Mouse (Mus musculus) heart, embryonic 15.5 days (tissue): Measurements from ENCODE around the gene Adgrl3. TPM values are rescaled to one million over a fixed set of nuclear protein-coding genes. Genes with fewer than 3 reads are reported as not detected.

Source experiments
- ATAC-seq: fragments of 200-750 bp; cut with Nextera tagmentation; replicated peaks from 2 replicates; pipeline ENCODE4 v1.8.0; 2017; ENCODE audit warnings: low read depth, moderate TSS enrichment; ENCODE audit not compliant: insufficient number of reproducible peaks, insufficient read depth, low FRiP score
- H3K27ac ChIP-seq: fragments of 300-500 bp; sonication (generic); 2 replicates; pipeline ENCODE4 v1.5.1; 2015; ENCODE audit warnings: mild to moderate bottlenecking, inconsistent platforms
- H3K27me3 ChIP-seq: fragments of 300-500 bp; sonication (generic); 2 replicates; pipeline ENCODE4 v1.6.1; 2015; ENCODE audit warnings: inconsistent platforms
- H3K36me3 ChIP-seq: fragments of 300-500 bp; sonication (generic); 2 replicates; pipeline ENCODE4 v1.6.1; 2015; ENCODE audit warnings: mild to moderate bottlenecking, inconsistent platforms
- H3K4me1 ChIP-seq: fragments of 300-500 bp; sonication (generic); replicated peaks from 2 replicates; pipeline ENCODE4 v1.6.1; 2015; ENCODE audit warnings: inconsistent platforms
- H3K4me2 ChIP-seq: fragments of 300-500 bp; sonication (generic); 2 replicates; pipeline ENCODE4 v1.6.1; 2015; ENCODE audit warnings: inconsistent platforms, mild to moderate bottlenecking, moderate library complexity
- H3K4me3 ChIP-seq: fragments of 300-500 bp; sonication (generic); 2 replicates; pipeline ENCODE4 v1.5.1; 2015; ENCODE audit warnings: mild to moderate bottlenecking, inconsistent platforms
- H3K9ac ChIP-seq: fragments of 300-500 bp; sonication (generic); 2 replicates; pipeline ENCODE4 v1.6.1; 2015; ENCODE audit warnings: mild to moderate bottlenecking, inconsistent platforms
- H3K9me3 ChIP-seq: fragments of 300-500 bp; sonication (generic); replicated peaks from 2 replicates; pipeline ENCODE4 v1.6.1; 2016; ENCODE audit warnings: inconsistent platforms
- WGBS: fragments of 180-500 bp; shearing (Covaris S2); methylation state at CpG from one replicate; pipeline ENCODE4 v1.1.7; 2015; ENCODE audit warnings: mixed read lengths; 5-methylcytosine and 5-hydroxymethylcytosine counted together
- polyA plus RNA-seq: library from polyadenylated mRNA; unstranded; fragments of >200 nt; fragmentation: Nextera tagmentation; extraction: Ambion mirVana; gene quantifications from 2 replicates; pipeline ENCODE4 v1.2.1, GENCODE M21; 2015

Adgrl3 gene
- polyA plus RNA-seq, 1 experiment from 2014 or later = 5.4 TPM

- Histone ChIP-seq H3K4me3 (no peak overlapping the region), H3K36me3 (no peaks in the 10 kb centered on the region), H3K4me1 (peaks cover 10% of the 10 kb centered on the region), H3K27ac (no peak overlapping the region), H3K4me2 (no peak overlapping the region), H3K9me3 (no peaks in the 10 kb centered on the region), H3K27me3 (no peaks in the 10 kb centered on the region), H3K9ac (no peak overlapping the region)
- WGBS = 41% methylated on average over 8 of the region's 8 CpGs
- no peak for ATAC-seq
These were observed 764.8 kb downstream of the Adgrl3 start for GRCm38 (mm10) chr5:81784770-81785169.

GRCm38 (mm10) chr5:81790710-81791109, 770.8 kb downstream of the Adgrl3 start:
- no peaks in the 10 kb centered on the region for H3K27me3 ChIP-seq
- H3K36me3 ChIP-seq = no peaks in the 10 kb centered on the region
- no peak overlapping the region for H3K27ac ChIP-seq
- no peak overlapping the region for H3K9ac ChIP-seq
- ATAC-seq = no peak
- H3K9me3 ChIP-seq = 0 out of 2 replicates have a peak, but pooled peaks cover 4% of the 10 kb centered on the region
- no peak overlapping the region for H3K4me2 ChIP-seq
- no peaks in the 10 kb centered on the region for H3K4me1 ChIP-seq
- H3K4me3 ChIP-seq = no peak overlapping the region
- 82% methylated on average over 1 of the region's 1 CpGs for WGBS

- Histone ChIP-seq H3K9me3 (0 out of 2 replicates have a peak, but pooled peaks cover 4% of the 10 kb centered on the region), H3K9ac (no peak overlapping the region), H3K4me2 (no peak overlapping the region), H3K27ac (no peak overlapping the region), H3K27me3 (no peaks in the 10 kb centered on the region), H3K4me1 (no peaks in the 10 kb centered on the region), H3K36me3 (no peaks in the 10 kb centered on the region), H3K4me3 (no peak overlapping the region)
- WGBS = 92% methylated on average over 9 of the region's 9 CpGs
- ATAC-seq = no peak
These were observed 774.2 kb downstream of the Adgrl3 start for GRCm38 (mm10) chr5:81794125-81794524.

GRCm38 (mm10) chr5:81794601-81795000, 774.7 kb downstream of the Adgrl3 start:
- Histone ChIP-seq H3K9ac (no peak overlapping the region), H3K9me3 (0 out of 2 replicates have a peak, but pooled peaks cover 4% of the 10 kb centered on the region), H3K4me3 (no peak overlapping the region), H3K4me1 (no peaks in the 10 kb centered on the region), H3K27me3 (no peaks in the 10 kb centered on the region), H3K27ac (no peak overlapping the region), H3K36me3 (no peaks in the 10 kb centered on the region), H3K4me2 (no peak overlapping the region)
- no peak for ATAC-seq
- 83% methylated on average over 24 of the region's 24 CpGs for WGBS

- no peak for ATAC-seq
- Histone ChIP-seq H3K4me3 (no peak overlapping the region), H3K36me3 (no peaks in the 10 kb centered on the region), H3K4me2 (no peak overlapping the region), H3K27me3 (no peaks in the 10 kb centered on the region), H3K9ac (no peak overlapping the region), H3K9me3 (0 out of 2 replicates have a peak, but pooled peaks cover 4% of the 10 kb centered on the region), H3K4me1 (no peaks in the 10 kb centered on the region), H3K27ac (no peak overlapping the region)
- 79% methylated on average over 4 of the region's 4 CpGs for WGBS
These were observed 776.2 kb downstream of the Adgrl3 start for GRCm38 (mm10) chr5:81796128-81796527.

GRCm38 (mm10) chr5:81810966-81811365, 791.0 kb downstream of the Adgrl3 start:
- Histone ChIP-seq H3K4me3 (no peak overlapping the region), H3K36me3 (no peaks in the 10 kb centered on the region), H3K27me3 (no peaks in the 10 kb centered on the region), H3K4me1 (no peaks in the 10 kb centered on the region), H3K9me3 (no peaks in the 10 kb centered on the region), H3K9ac (no peak overlapping the region), H3K27ac (no peak overlapping the region), H3K4me2 (no peak overlapping the region)
- 84% methylated on average over 5 of the region's 5 CpGs for WGBS
- ATAC-seq = no peak

- 75% methylated on average over 1 of the region's 1 CpGs for WGBS
- H3K27ac ChIP-seq = no peak overlapping the region
- H3K4me2 ChIP-seq = no peak overlapping the region
- no peaks in the 10 kb centered on the region for H3K27me3 ChIP-seq
- H3K9me3 ChIP-seq = no peaks in the 10 kb centered on the region
- ATAC-seq = no peak
- H3K36me3 ChIP-seq = no peaks in the 10 kb centered on the region
- no peak overlapping the region for H3K4me3 ChIP-seq
- no peaks in the 10 kb centered on the region for H3K4me1 ChIP-seq
- no peak overlapping the region for H3K9ac ChIP-seq
These were observed 812.1 kb downstream of the Adgrl3 start for GRCm38 (mm10) chr5:81832076-81832475.

GRCm38 (mm10) chr5:81832679-81833078, 812.7 kb downstream of the Adgrl3 start:
- Histone ChIP-seq H3K9ac (no peak overlapping the region), H3K36me3 (no peaks in the 10 kb centered on the region), H3K27me3 (no peaks in the 10 kb centered on the region), H3K27ac (no peak overlapping the region), H3K4me2 (no peak overlapping the region), H3K4me3 (no peak overlapping the region), H3K9me3 (no peaks in the 10 kb centered on the region), H3K4me1 (no peaks in the 10 kb centered on the region)
- no peak for ATAC-seq
- WGBS = 57% methylated on average over 2 of the region's 2 CpGs

GRCm38 (mm10) chr5:81837860-81838259, 817.9 kb downstream of the Adgrl3 start:
- H3K4me2 ChIP-seq = no peak overlapping the region
- no peak overlapping the region for H3K9ac ChIP-seq
- WGBS = 94% methylated on average over 2 of the region's 2 CpGs
- H3K27me3 ChIP-seq = no peaks in the 10 kb centered on the region
- ATAC-seq = no peak
- no peak overlapping the region for H3K27ac ChIP-seq
- H3K9me3 ChIP-seq = no peaks in the 10 kb centered on the region
- no peaks in the 10 kb centered on the region for H3K4me1 ChIP-seq
- H3K4me3 ChIP-seq = no peak overlapping the region
- no peaks in the 10 kb centered on the region for H3K36me3 ChIP-seq

- no peak for ATAC-seq
- Histone ChIP-seq H3K27ac (no peak overlapping the region), H3K4me3 (no peak overlapping the region), H3K27me3 (no peaks in the 10 kb centered on the region), H3K4me1 (no peaks in the 10 kb centered on the region), H3K9me3 (no peaks in the 10 kb centered on the region), H3K36me3 (no peaks in the 10 kb centered on the region), H3K9ac (no peak overlapping the region), H3K4me2 (no peak overlapping the region)
- 47% methylated on average over 4 of the region's 4 CpGs for WGBS
These were observed 823.9 kb downstream of the Adgrl3 start for GRCm38 (mm10) chr5:81843798-81844197.

- 79% methylated on average over 6 of the region's 6 CpGs for WGBS
- no peak for ATAC-seq
These were observed 850.4 kb downstream of the Adgrl3 start for GRCm38 (mm10) chr5:81870336-81870735.

More at GRCm38 (mm10) chr5:81870336-81870735, 850.4 kb downstream of the Adgrl3 start:
- H3K9ac ChIP-seq = no peak overlapping the region
- no peaks in the 10 kb centered on the region for H3K4me1 ChIP-seq
- no peaks in the 10 kb centered on the region for H3K36me3 ChIP-seq
- H3K4me3 ChIP-seq = no peak overlapping the region
- H3K27ac ChIP-seq = no peak overlapping the region
- no peaks in the 10 kb centered on the region for H3K9me3 ChIP-seq
- H3K27me3 ChIP-seq = no peaks in the 10 kb centered on the region
- H3K4me2 ChIP-seq = no peak overlapping the region
